Mouse (Mus musculus): ENCODE results near the gene Rprm. TPM values are rescaled to one million over a fixed set of nuclear protein-coding genes. Genes with fewer than 3 reads are reported as not detected.

Gene Rprm
- polyA plus RNA-seq, 1 experiment from 2014 or later: 48.1 TPM

GRCm38 (mm10) chr2:54083861-54084736 lies 1.3 kb downstream of the Rprm start:
- Histone ChIP-seq H3K9me3 (ENCODE audit: control insufficient read depth, low read length) (no peaks in the 10 kb centered on the region), H3K9ac (ENCODE audit: low read length) (peak overlapping the region; percentile 55), H3K27ac (ENCODE audit: low read depth, low read length) (peak overlapping the region; percentile 60), H3K36me3 (ENCODE audit: control insufficient read depth, insufficient read depth, low read length) (no peaks in the 10 kb centered on the region), H3K4me1 (ENCODE audit: control insufficient read depth, insufficient read depth, low read length) (peaks cover 13% of the 10 kb centered on the region; the same call in 1 of the 2 replicates), H3K4me3 (ENCODE audit: low read depth, low read length) (peak overlapping the region; percentile 46), H3K4me2 (peak overlapping the region; percentile 67), H3K27me3 (ENCODE audit: control insufficient read depth, insufficient read depth, low read length) (no peaks in the 10 kb centered on the region)
- ATAC-seq (ENCODE audit: low FRiP score) (peak; percentile 66), DNase-seq (ENCODE audit: low spot score, missing footprints) (peak; percentile 96)
- 1% methylated on average over 29 of the region's 29 CpGs for WGBS

GRCm38 (mm10) chr2:54078961-54079360 lies 6.4 kb downstream of the Rprm start:
- Histone ChIP-seq H3K27me3 (ENCODE audit: control insufficient read depth, insufficient read depth, low read length) (no peaks in the 10 kb centered on the region), H3K9me3 (ENCODE audit: control insufficient read depth, low read length) (no peaks in the 10 kb centered on the region), H3K27ac (ENCODE audit: low read depth, low read length) (no peak overlapping the region), H3K36me3 (ENCODE audit: control insufficient read depth, insufficient read depth, low read length) (no peaks in the 10 kb centered on the region), H3K4me2 (no peak overlapping the region), H3K4me3 (ENCODE audit: low read depth, low read length) (no peak overlapping the region), H3K9ac (ENCODE audit: low read length) (no peak overlapping the region), H3K4me1 (ENCODE audit: control insufficient read depth, insufficient read depth, low read length) (peaks cover 13% of the 10 kb centered on the region; the same call in 1 of the 2 replicates)
- DNase-seq (ENCODE audit: low spot score, missing footprints) (no peak), ATAC-seq (ENCODE audit: low FRiP score) (peak; percentile 59)
- 71% methylated on average over 7 of the region's 7 CpGs for WGBS

- Histone ChIP-seq H3K9me3 (ENCODE audit: control insufficient read depth, low read length) (no peaks in the 10 kb centered on the region), H3K4me3 (ENCODE audit: low read depth, low read length) (no peak overlapping the region), H3K4me2 (no peak overlapping the region), H3K9ac (ENCODE audit: low read length) (no peak overlapping the region), H3K27ac (ENCODE audit: low read depth, low read length) (no peak overlapping the region), H3K36me3 (ENCODE audit: control insufficient read depth, insufficient read depth, low read length) (no peaks in the 10 kb centered on the region), H3K4me1 (ENCODE audit: control insufficient read depth, insufficient read depth, low read length) (no peaks in the 10 kb centered on the region), H3K27me3 (ENCODE audit: control insufficient read depth, insufficient read depth, low read length) (no peaks in the 10 kb centered on the region)
- DNase-seq (ENCODE audit: low spot score, missing footprints): no peak
- 88% methylated on average over 1 of the region's 1 CpGs for WGBS
- ATAC-seq (ENCODE audit: low FRiP score): no peak
These were observed 13.8 kb downstream of the Rprm start for GRCm38 (mm10) chr2:54071526-54071925.

- no peak overlapping the region for H3K4me3 ChIP-seq (ENCODE audit: low read depth, low read length)
- H3K4me1 ChIP-seq (ENCODE audit: control insufficient read depth, insufficient read depth, low read length): peaks cover 2% of the 10 kb centered on the region; the same call in 1 of the 2 replicates
- WGBS: 13% methylated on average over 1 of the region's 1 CpGs
- H3K4me2 ChIP-seq: no peak overlapping the region
- no peak for DNase-seq (ENCODE audit: low spot score, missing footprints)
- no peak overlapping the region for H3K27ac ChIP-seq (ENCODE audit: low read depth, low read length)
- no peaks in the 10 kb centered on the region for H3K27me3 ChIP-seq (ENCODE audit: control insufficient read depth, insufficient read depth, low read length)
- no peak overlapping the region for H3K9ac ChIP-seq (ENCODE audit: low read length)
- H3K9me3 ChIP-seq (ENCODE audit: control insufficient read depth, low read length): no peaks in the 10 kb centered on the region
- no peaks in the 10 kb centered on the region for H3K36me3 ChIP-seq (ENCODE audit: control insufficient read depth, insufficient read depth, low read length)
- no peak for ATAC-seq (ENCODE audit: low FRiP score)
These were observed 22.9 kb downstream of the Rprm start for GRCm38 (mm10) chr2:54062421-54062820.

- H3K4me2 ChIP-seq: no peak overlapping the region
- DNase-seq (ENCODE audit: low spot score, missing footprints) (no peak), ATAC-seq (ENCODE audit: low FRiP score) (no peak)
- H3K36me3 ChIP-seq (ENCODE audit: control insufficient read depth, insufficient read depth, low read length): no peaks in the 10 kb centered on the region
- no peak overlapping the region for H3K9ac ChIP-seq (ENCODE audit: low read length)
- H3K27ac ChIP-seq (ENCODE audit: low read depth, low read length): no peak overlapping the region
- H3K4me1 ChIP-seq (ENCODE audit: control insufficient read depth, insufficient read depth, low read length): peaks cover 2% of the 10 kb centered on the region; the same call in 1 of the 2 replicates
- H3K9me3 ChIP-seq (ENCODE audit: control insufficient read depth, low read length): no peaks in the 10 kb centered on the region
- H3K27me3 ChIP-seq (ENCODE audit: control insufficient read depth, insufficient read depth, low read length): no peaks in the 10 kb centered on the region
- H3K4me3 ChIP-seq (ENCODE audit: low read depth, low read length): no peak overlapping the region
These were observed 24.3 kb downstream of the Rprm start for GRCm38 (mm10) chr2:54061039-54061438.

All from midbrain, embryonic 11.5 days (tissue).